40 mouse cellular contexts compared by ENCODE assay signal in genomic region chr2:103450267-103450666, GRCm38 (mm10). TPM values are rescaled to one million over a fixed set of nuclear protein-coding genes. Genes with fewer than 3 reads are reported as not detected.
"Had no signal": no experiment of that assay in that cellular context is flagged by ENCODE, and none has a peak within 500 bp of the region (broad histone marks: within the 10 kb centered on the region; RNA-seq: fewer than 3 reads in every experiment).

No protein-coding gene starts in this region.

- DNase-seq: heart, adult 2 months; heart, postnatal 10 days; heart, postnatal 14 days; heart, postnatal 36 days; heart, postnatal 4 days; kidney, adult 11 months; kidney, adult 18-20 months; kidney, adult 2 months; kidney, adult 8-10 months; kidney, adult 9 months; kidney, postnatal 10 days; kidney, postnatal 14 days; kidney, postnatal 25 days; kidney, postnatal 36 days; kidney, postnatal 4 days; layer of hippocampus, adult 9-11 months had no signal

- H3K4me2 ChIP-seq: heart, embryonic 11.5 days; heart, embryonic 12.5 days; heart, embryonic 13.5 days; heart, embryonic 15.5 days; hindbrain, embryonic 12.5 days; hindbrain, embryonic 13.5 days; hindbrain, embryonic 14.5 days; hindbrain, embryonic 15.5 days; intestine, embryonic 15.5 days; kidney, embryonic 15.5 days had no signal

- H3K4me1 ChIP-seq: hindbrain, embryonic 12.5 days; hindbrain, embryonic 15.5 days; intestine, embryonic 15.5 days had no signal

- H3K27me3 ChIP-seq: heart, embryonic 15.5 days; hindbrain, embryonic 12.5 days; hindbrain, embryonic 13.5 days; hindbrain, embryonic 15.5 days; intestine, embryonic 15.5 days had no signal

- H3K9me3 ChIP-seq: heart, embryonic 10.5 days; heart, embryonic 12.5 days; heart, embryonic 13.5 days; heart, embryonic 15.5 days; hindbrain, embryonic 10.5 days; hindbrain, embryonic 12.5 days; hindbrain, embryonic 13.5 days; hindbrain, embryonic 15.5 days; intestine, embryonic 15.5 days; kidney, embryonic 15.5 days had no signal

- H3K9ac ChIP-seq: heart, embryonic 12.5 days; heart, embryonic 13.5 days; heart, embryonic 15.5 days; hindbrain, embryonic 12.5 days; hindbrain, embryonic 13.5 days; hindbrain, embryonic 14.5 days; hindbrain, embryonic 15.5 days; intestine, embryonic 15.5 days; kidney, embryonic 15.5 days had no signal

- ATAC-seq: hindbrain, embryonic 16.5 days; hindbrain, postnatal 0 days; inflammation-experienced regulatory T-cells, adult 6 months; intestine, embryonic 15.5 days; intestine, embryonic 16.5 days; intestine, postnatal 0 days had no signal

- H3K27ac ChIP-seq: heart, adult 2 months; heart, embryonic 10.5 days; heart, embryonic 13.5 days; heart, embryonic 15.5 days; hindbrain, embryonic 10.5 days; hindbrain, embryonic 12.5 days; hindbrain, embryonic 13.5 days; hindbrain, embryonic 14.5 days; hindbrain, embryonic 15.5 days; hindbrain, postnatal 0 days; intestine, embryonic 15.5 days; kidney, embryonic 15.5 days; kidney, postnatal 0 days; layer of hippocampus, adult 2 months had no signal

- H3K4me3 ChIP-seq: heart, adult 2 months; heart, embryonic 10.5 days; heart, embryonic 12.5 days; heart, embryonic 13.5 days; heart, embryonic 15.5 days; hindbrain, embryonic 10.5 days; hindbrain, embryonic 12.5 days; hindbrain, embryonic 13.5 days; hindbrain, embryonic 15.5 days; intestine, embryonic 15.5 days; kidney, embryonic 15.5 days; layer of hippocampus, adult 2 months had no signal

RNA-seq across cellular contexts. Expression of gene Elf5, which starts 38.8 kb away (rescaled TPM):
- total RNA-seq: heart, adult 2 months; heart, adult 8-10 months; heart, postnatal 10 days; heart, postnatal 14 days; heart, postnatal 25 days; heart, postnatal 36 days; heart, postnatal 4 days; hematopoietic stem cell, adult 5-6 weeks; hindbrain, postnatal 0 days had no signal
- polyA plus RNA-seq: heart, embryonic 10.5 days; heart, embryonic 11.5 days; heart, embryonic 12.5 days; heart, embryonic 13.5 days; heart, postnatal 0 days; hindbrain, embryonic 10.5 days; hindbrain, embryonic 11.5 days; hindbrain, embryonic 12.5 days; hindbrain, embryonic 13.5 days; hindbrain, embryonic 14.5 days; hindbrain, embryonic 15.5 days; hindbrain, embryonic 16.5 days; hindbrain, postnatal 0 days; inflammation-experienced regulatory T-cells, adult 6 months; intestine, postnatal 0 days had no signal
